Mouse (Mus musculus) C2C12 (cell line): ENCODE measurements around the gene Prr3.

Experiments
- CEBPB ChIP-seq: IDR thresholded peaks from one replicate; pipeline ENCODE4 v1.6.1; 2011; ENCODE audit warnings: low read depth, mild to moderate bottlenecking, control low read depth, moderate library complexity
- CTCF ChIP-seq: IDR thresholded peaks from one replicate; pipeline ENCODE4 v1.5.1; 2011; ENCODE audit not compliant: control insufficient read depth, insufficient read depth, insufficient read length
- FOSL1 ChIP-seq: IDR thresholded peaks from one replicate; pipeline ENCODE4 v1.8.0; 2011; ENCODE audit warnings: mild to moderate bottlenecking, low read length; ENCODE audit not compliant: poor library complexity, insufficient read depth, severe bottlenecking
- MAX ChIP-seq: IDR thresholded peaks from one replicate; pipeline ENCODE4 v1.6.1; 2011; ENCODE audit warnings: mild to moderate bottlenecking, control low read depth
- MYOG ChIP-seq: IDR thresholded peaks from one replicate; pipeline ENCODE4 v1.6.1; 2011; ENCODE audit not compliant: control insufficient read depth, insufficient read length; ENCODE audit errors: extremely low read depth
- USF1 ChIP-seq: IDR thresholded peaks from one replicate; pipeline ENCODE4 v1.6.1; 2011; ENCODE audit warnings: low read depth, mild to moderate bottlenecking, control low read depth, moderate library complexity

DNA sequence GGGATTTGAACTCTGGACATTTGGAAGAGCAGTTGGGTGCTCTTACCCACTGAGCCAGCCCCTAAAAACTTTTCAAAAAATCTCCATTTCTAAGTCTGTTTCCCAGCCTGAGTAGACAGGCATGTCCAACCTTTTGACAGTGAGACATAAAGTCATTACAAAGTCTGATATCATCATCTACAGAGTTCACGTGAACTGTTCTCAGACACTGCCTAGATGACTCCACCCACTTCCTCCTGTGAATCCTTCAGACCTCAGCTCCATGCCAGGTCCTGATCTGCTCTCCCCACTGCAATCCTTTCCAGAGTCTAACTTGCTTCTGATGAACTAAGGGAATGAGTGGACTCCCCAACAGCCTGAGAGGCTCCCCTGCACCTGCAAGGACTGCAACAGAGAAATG, 7.9 kb downstream of the Prr3 start:
- TF ChIP-seq CTCF (no peak), MAX (no peak), FOSL1 (no peak), USF1 (no peak), CEBPB (no peak), MYOG (no peak)
